Mouse (Mus musculus) gastrocnemius, postnatal 10 days (tissue): ENCODE results near the gene Arhgap40. TPM values are rescaled to one million over a fixed set of nuclear protein-coding genes. Genes with fewer than 3 reads are reported as not detected.

ENCODE experiments used
- total RNA-seq, 2 experiments: library from RNA; stranded (reverse); gene quantifications; 2 replicates each; pipeline ENCODE4 v1.2.3; 2021

Gene Arhgap40
- total RNA-seq, 2 experiments from 2014 or later: not detected

Other genes with a start within 250 kb of the Arhgap40 start
- 10 to 100 TPM; 10.8 to 11.1 TPM for gene Lbp, start 206.3 kb upstream of the Arhgap40 start, total RNA-seq
- gene Snhg11, start 137.2 kb upstream of the Arhgap40 start, total RNA-seq: 1 to 10 TPM in 1 of 2 experiments, under 1 TPM in 1; 0.68 to 1.1 TPM
- gene Ralgapb, start 102.9 kb upstream of the Arhgap40 start, total RNA-seq: 10 to 100 TPM; 19.1 to 26.0 TPM
- under 1 TPM in 1 of 2 experiments, not detected in 1; 0.75 TPM for gene Adig, start 10.2 kb upstream of the Arhgap40 start, total RNA-seq
- under 1 TPM in 1 of 2 experiments, not detected in 1; 0.11 TPM for gene Slc32a1, start 98.0 kb downstream of the Arhgap40 start, total RNA-seq
- gene Actr5, start 112.1 kb downstream of the Arhgap40 start, total RNA-seq: 1 to 10 TPM; 4.1 to 6.2 TPM
- 1 to 10 TPM; 8.3 to 9.0 TPM for gene Ppp1r16b, start 152.6 kb downstream of the Arhgap40 start, total RNA-seq